Mouse (Mus musculus) kidney, adult 2 months (tissue): ENCODE measurements at regions not wholly inside any gene's neighbourhood (a gene's known extent, or its start where the extent isn't known, plus 50 kb on each side); places are given as distances from the start of the nearest gene placed in this dataset.
A peak's percentile ranks its signal among the peaks of the same experiment; 100 is the strongest.

Source experiments
- DNase-seq: peaks from one replicate; pipeline ENCODE4 v3.0.0; 2021
- H3K27ac ChIP-seq: fragments of 200-500 bp; 2 replicates; pipeline ENCODE4 v1.5.1; 2012; ENCODE audit warnings: low read depth, low read length, control low read depth, inconsistent platforms; ENCODE audit not compliant: insufficient read depth
- H3K27me3 ChIP-seq: fragments of 200-500 bp; replicated peaks from 2 replicates; pipeline ENCODE4 v1.6.1; 2012; ENCODE audit warnings: mild to moderate bottlenecking, moderate library complexity, low read length, inconsistent platforms; ENCODE audit not compliant: control insufficient read depth, insufficient read depth
- H3K36me3 ChIP-seq: fragments of 200-500 bp; 2 replicates; pipeline ENCODE4 v1.6.1; 2012; ENCODE audit warnings: mild to moderate bottlenecking, moderate library complexity, low read length, inconsistent platforms; ENCODE audit not compliant: control insufficient read depth, insufficient read depth
- H3K4me1 ChIP-seq: fragments of 200-500 bp; 2 replicates; pipeline ENCODE4 v1.6.1; 2011; ENCODE audit warnings: low read length; ENCODE audit not compliant: control insufficient read depth, insufficient read depth
- H3K4me3 ChIP-seq: fragments of 200-500 bp; 2 replicates; pipeline ENCODE4 v1.5.1; 2011; ENCODE audit warnings: mild to moderate bottlenecking, low read depth, low read length, control low read depth; ENCODE audit not compliant: insufficient read depth
- CTCF ChIP-seq: fragments of 200-500 bp; conservative IDR thresholded peaks from 2 replicates; pipeline ENCODE4 v1.5.1; 2011; ENCODE audit warnings: low read depth, mild to moderate bottlenecking, control low read depth, low read length, moderate library complexity, mixed read lengths; ENCODE audit not compliant: insufficient read depth, insufficient read length
- POLR2A ChIP-seq: fragments of 200-500 bp; IDR thresholded peaks from one replicate; pipeline ENCODE4 v1.6.1; 2011; ENCODE audit warnings: low read depth, low read length, control low read depth
- WGBS: fragments of 180-500 bp; shearing (Covaris S2); methylation state at CpG from one replicate; pipeline ENCODE4 v1.1.7; 2018; 5-methylcytosine and 5-hydroxymethylcytosine counted together

GRCm38 (mm10) chr5:75828332-75828731 lies 149.9 kb downstream of the Kdr start:
- no peak for TF ChIP-seq CTCF
- no peak for TF ChIP-seq POLR2A
- WGBS, result 84% methylated on average over 5 of the region's 5 CpGs
- Histone ChIP-seq H3K4me3 (no peak overlapping the region), H3K27me3 (no peaks in the 10 kb centered on the region), H3K27ac (no peak overlapping the region), H3K36me3 (no peaks in the 10 kb centered on the region), H3K4me1 (peaks cover 2% of the 10 kb centered on the region; the same call in 1 of the 2 replicates)
- DNase-seq, result no peak

- Histone ChIP-seq H3K36me3 (no peaks in the 10 kb centered on the region), H3K4me3 (no peak overlapping the region), H3K4me1 (no peaks in the 10 kb centered on the region), H3K27ac (peak overlapping the region; percentile 20), H3K27me3 (no peaks in the 10 kb centered on the region)
- TF ChIP-seq POLR2A (no peak), CTCF (no peak)
- WGBS, result 70% methylated on average over 10 of the region's 10 CpGs
- peak; percentile 36 for DNase-seq
These were observed 151.8 kb downstream of the Kdr start for GRCm38 (mm10) chr5:75826283-75827098.

- TF ChIP-seq CTCF (no peak), POLR2A (no peak)
- Histone ChIP-seq H3K27ac (no peak overlapping the region), H3K27me3 (no peaks in the 10 kb centered on the region), H3K4me1 (no peaks in the 10 kb centered on the region), H3K36me3 (no peaks in the 10 kb centered on the region), H3K4me3 (no peak overlapping the region)
- no peak for DNase-seq
- WGBS, result 56% methylated on average over 5 of the region's 5 CpGs
These were observed 152.7 kb downstream of the Kdr start for GRCm38 (mm10) chr5:75825576-75825975.

- WGBS, result 89% methylated on average over 4 of the region's 4 CpGs
- Histone ChIP-seq H3K36me3 (no peaks in the 10 kb centered on the region), H3K27ac (no peak overlapping the region), H3K4me3 (no peak overlapping the region), H3K27me3 (no peaks in the 10 kb centered on the region), H3K4me1 (no peaks in the 10 kb centered on the region)
- no peak for TF ChIP-seq CTCF
- no peak for TF ChIP-seq POLR2A
- DNase-seq, result no peak
These were observed 153.6 kb downstream of the Kdr start for GRCm38 (mm10) chr5:75824660-75825059.

GRCm38 (mm10) chr5:75823646-75824045 lies 154.6 kb downstream of the Kdr start:
- H3K27ac ChIP-seq, result no peak overlapping the region
- H3K4me1 ChIP-seq, result no peaks in the 10 kb centered on the region
- TF ChIP-seq POLR2A (no peak), CTCF (no peak)
- no peak overlapping the region for H3K4me3 ChIP-seq
- no peaks in the 10 kb centered on the region for H3K36me3 ChIP-seq
- WGBS, result 95% methylated on average over 3 of the region's 3 CpGs
- DNase-seq, result no peak
- no peaks in the 10 kb centered on the region for H3K27me3 ChIP-seq

GRCm38 (mm10) chr5:75817396-75817795 lies 160.9 kb downstream of the Kdr start:
- DNase-seq, result no peak
- H3K4me3 ChIP-seq, result no peak overlapping the region
- 96% methylated on average over 13 of the region's 13 CpGs for WGBS

GRCm38 (mm10) chr5:75814393-75814984 lies 163.8 kb downstream of the Kdr start:
- DNase-seq, result peak; percentile 61
- no peak overlapping the region for H3K27ac ChIP-seq
- no peak for TF ChIP-seq POLR2A
- no peak for TF ChIP-seq CTCF

More at GRCm38 (mm10) chr5:75817396-75817795, 160.9 kb downstream of the Kdr start:
- TF ChIP-seq CTCF (no peak), POLR2A (no peak)
- no peaks in the 10 kb centered on the region for H3K36me3 ChIP-seq
- H3K27me3 ChIP-seq, result no peaks in the 10 kb centered on the region
- H3K27ac ChIP-seq, result no peak overlapping the region
- H3K4me1 ChIP-seq, result no peaks in the 10 kb centered on the region

More at GRCm38 (mm10) chr5:75814393-75814984, 163.8 kb downstream of the Kdr start:
- no peaks in the 10 kb centered on the region for H3K36me3 ChIP-seq
- 71% methylated on average over 12 of the region's 12 CpGs for WGBS
- no peaks in the 10 kb centered on the region for H3K4me1 ChIP-seq
- H3K27me3 ChIP-seq, result no peaks in the 10 kb centered on the region
- no peak overlapping the region for H3K4me3 ChIP-seq
